Mouse (Mus musculus) erythroblast, embryonic 14.5 days (primary cell): ENCODE measurements around the gene Rnf5.

Source experiments
- GATA1 ChIP-seq: IDR thresholded peaks from 2 replicates; pipeline ENCODE4 v1.6.1; 2012; ENCODE audit warnings: low read length, inconsistent platforms, mixed read lengths
- TAL1 ChIP-seq: IDR thresholded peaks from 3 replicates; pipeline ENCODE4 v1.6.1; 2012; ENCODE audit warnings: low read length, inconsistent platforms, mixed read lengths

- TF ChIP-seq GATA1: no peak
- TF ChIP-seq TAL1: no peak
These were observed 595 bp upstream of the Rnf5 start, which contains the start of gene Agpat1 for GRCm38 (mm10) chr17:34604061-34604508.
